Mouse (Mus musculus) heart, adult 8-10 months (tissue): Measurements from ENCODE around the gene Mgmt. TPM values are rescaled to one million over a fixed set of nuclear protein-coding genes. Genes with fewer than 3 reads are reported as not detected.

ENCODE experiments used
- DNase-seq: peaks from one replicate; pipeline ENCODE4 v3.0.0; 2022; ENCODE audit warnings: low spot score
- total RNA-seq, 4 experiments: library from RNA; stranded (reverse); gene quantifications; 2 replicates each; pipeline ENCODE4 v1.2.4; 2022

Mgmt gene
- total RNA-seq, 4 experiments from 2014 or later, result 4.8 to 6.6 (median 5.6) TPM

- DNase-seq, result no peak
Measured at GRCm38 (mm10) chr7:137112101-137112500, 217.7 kb downstream of the Mgmt start.

- DNase-seq, result no peak
Measured at GRCm38 (mm10) chr7:137116246-137116645, 221.8 kb downstream of the Mgmt start.

GRCm38 (mm10) chr7:137121243-137121858, 226.9 kb downstream of the Mgmt start:
- DNase-seq, result peak; percentile 7

- no peak for DNase-seq
Measured at GRCm38 (mm10) chr7:137128726-137129125, 234.3 kb downstream of the Mgmt start.

- DNase-seq, result no peak
Measured at GRCm38 (mm10) chr7:137130211-137130610, 235.8 kb downstream of the Mgmt start.

GRCm38 (mm10) chr7:137131957-137132356, 237.5 kb downstream of the Mgmt start:
- no peak for DNase-seq

GRCm38 (mm10) chr7:137138101-137138500, 243.7 kb downstream of the Mgmt start:
- no peak for DNase-seq

- no peak for DNase-seq
Measured at GRCm38 (mm10) chr7:137140321-137140720, 245.9 kb downstream of the Mgmt start.

- no peak for DNase-seq
Measured at GRCm38 (mm10) chr7:137141386-137141785, 247.0 kb downstream of the Mgmt start.

- no peak for DNase-seq
Measured at GRCm38 (mm10) chr7:137147101-137147500, 252.7 kb downstream of the Mgmt start.

GRCm38 (mm10) chr7:137151854-137152253, 257.4 kb downstream of the Mgmt start:
- DNase-seq, result no peak

GRCm38 (mm10) chr7:137154623-137155022, 260.2 kb downstream of the Mgmt start:
- DNase-seq, result no peak

- DNase-seq, result peak; percentile 16
Measured at GRCm38 (mm10) chr7:137159086-137159485, 264.7 kb downstream of the Mgmt start.

GRCm38 (mm10) chr7:137172278-137172677, 277.9 kb downstream of the Mgmt start:
- no peak for DNase-seq
